ENCODE assay signal across 23 mouse cellular contexts in genomic region chr5:35817882-35818281, GRCm38 (mm10).
"Had no signal": no experiment of that assay in that cellular context is flagged by ENCODE, and none has a peak within 500 bp of the region (broad histone marks: within the 10 kb centered on the region; RNA-seq: fewer than 3 reads in every experiment).

No protein-coding gene starts in this region.

- H3K4me2 ChIP-seq: liver, embryonic 13.5 days; liver, embryonic 15.5 days; lung, embryonic 15.5 days; midbrain, embryonic 12.5 days; neural tube, embryonic 13.5 days; neural tube, embryonic 15.5 days had no signal

- H3K36me3 ChIP-seq: liver, embryonic 13.5 days; liver, embryonic 15.5 days; lung, embryonic 15.5 days; midbrain, embryonic 10.5 days; midbrain, embryonic 12.5 days; neural tube, embryonic 13.5 days; neural tube, embryonic 15.5 days had no signal

- DNase-seq: liver, embryonic 13.5 days; liver, postnatal 0 days; lung, adult 2 months; lung, postnatal 14 days; lung, postnatal 36 days; midbrain, embryonic 14.5 days; retina, postnatal 1 day; right cerebral cortex, adult 18-20 months; right cerebral cortex, postnatal 25 days; right cerebral cortex, postnatal 4 days; spleen, adult 18-20 months; thymus, adult 2 months; thymus, postnatal 25 days had no signal

- ATAC-seq: liver, postnatal 0 days; lung, postnatal 0 days; midbrain, embryonic 16.5 days had no signal

- H3K9me3 ChIP-seq: liver, embryonic 13.5 days; liver, embryonic 15.5 days; lung, embryonic 15.5 days; midbrain, embryonic 10.5 days; midbrain, embryonic 12.5 days; neural tube, embryonic 13.5 days; neural tube, embryonic 15.5 days had no signal

- H3K4me3 ChIP-seq: liver, embryonic 13.5 days; liver, embryonic 15.5 days; lung, embryonic 15.5 days; midbrain, embryonic 10.5 days; midbrain, embryonic 12.5 days; myocyte; neural tube, embryonic 13.5 days; neural tube, embryonic 15.5 days had no signal

- H3K27me3 ChIP-seq: liver, embryonic 13.5 days; liver, embryonic 15.5 days; lung, embryonic 15.5 days; midbrain, embryonic 12.5 days; neural tube, embryonic 13.5 days; neural tube, embryonic 15.5 days had no signal

- H3K4me1 ChIP-seq: liver, embryonic 13.5 days; liver, embryonic 15.5 days; lung, embryonic 15.5 days had no signal

- H3K9ac ChIP-seq: liver, embryonic 13.5 days; liver, embryonic 15.5 days; liver, postnatal 0 days; lung, embryonic 15.5 days; midbrain, embryonic 12.5 days; neural tube, embryonic 13.5 days; neural tube, embryonic 15.5 days had no signal

- H3K27ac ChIP-seq: liver, embryonic 13.5 days; liver, embryonic 15.5 days; lung, embryonic 15.5 days; macrophage; midbrain, embryonic 10.5 days; midbrain, embryonic 12.5 days; neural tube, embryonic 13.5 days; neural tube, embryonic 15.5 days had no signal
